Comparison of ENCODE assay signal across 7 mouse cellular contexts in genomic region chr17:27684886-27685549, GRCm38 (mm10). TPM values are rescaled to one million over a fixed set of nuclear protein-coding genes. Genes with fewer than 3 reads are reported as not detected.
DNase-seq lines count a peak whose midpoint lies in the region; ATAC-seq and TF ChIP-seq lines count a peak whose summit lies in the region.

No protein-coding gene starts in this region.

- peak; percentile 75 for DNase-seq in ES-CJ7 (ENCODE audit: low read depth, low spot score)
- peak; percentile 63 for DNase-seq in adrenal gland, postnatal 25 days
- peak; percentile 94 for DNase-seq in hindbrain, postnatal 0 days (ENCODE audit: low spot score)
- peak; percentile 87 to 89 for DNase-seq in left cerebral cortex, adult 18-20 months (ENCODE audit: low spot score in 2 of 2)
- DNase-seq in lung, postnatal 36 days, result peak; percentile 10
- peak; percentile 90 for DNase-seq in right cerebral cortex, postnatal 14 days

- peak overlapping the region; percentile 83 for H3K4me2 ChIP-seq in hindbrain, postnatal 0 days (ENCODE audit: low read depth, low read length)

- TF ChIP-seq CTCF in embryonic fibroblast, embryonic 13.5 days (IDR thresholded peaks at IDR 0.05; ENCODE audit: borderline replicate concordance, insufficient read depth, low read length), result peak; percentile 73; the same call in 1 of the 2 replicates
- peak; percentile 73 for TF ChIP-seq CTCF in hindbrain, postnatal 0 days (IDR thresholded peaks at IDR 0.05; ENCODE audit: low read depth)

- no peak overlapping the region for H3K27ac ChIP-seq in embryonic fibroblast, embryonic 13.5 days (ENCODE audit: insufficient read depth, low read length)
- peak overlapping the region; percentile 67 for H3K27ac ChIP-seq in hindbrain, postnatal 0 days

- peak overlapping the region; percentile 68 for H3K9ac ChIP-seq in hindbrain, postnatal 0 days (replicated peaks; ENCODE audit: low read length)

- no peaks in the 10 kb centered on the region for H3K27me3 ChIP-seq in hindbrain, postnatal 0 days (ENCODE audit: insufficient read depth, low read length)

- no peak overlapping the region for H3K4me3 ChIP-seq in embryonic fibroblast, embryonic 13.5 days (ENCODE audit: insufficient read depth, low read length)
- H3K4me3 ChIP-seq in hindbrain, postnatal 0 days (ENCODE audit: low read length), result peak overlapping the region; percentile 53

- peak; percentile 80 for ATAC-seq in hindbrain, postnatal 0 days

- no peaks in the 10 kb centered on the region for H3K9me3 ChIP-seq in hindbrain, postnatal 0 days (ENCODE audit: low read length)

- WGBS in hindbrain, postnatal 0 days, result under 1% methylated on average over 39 of the region's 53 CpGs

- no peaks in the 10 kb centered on the region for H3K4me1 ChIP-seq in embryonic fibroblast, embryonic 13.5 days (ENCODE audit: control insufficient read depth, insufficient read depth, low read length)
- H3K4me1 ChIP-seq in hindbrain, postnatal 0 days (ENCODE audit: insufficient read depth, low read length), result peaks cover 10% of the 10 kb centered on the region

- no peak for TF ChIP-seq POLR2A in embryonic fibroblast, embryonic 13.5 days (IDR thresholded peaks at IDR 0.05; ENCODE audit: low read depth, low read length)

- no peaks in the 10 kb centered on the region for H3K36me3 ChIP-seq in hindbrain, postnatal 0 days (ENCODE audit: insufficient read depth, low read length)

RNA-seq across cellular contexts. Expression of gene Pacsin1, which starts 29.7 kb away (rescaled TPM):
- 3.9 TPM in 2 replicates for total RNA-seq in adrenal gland, postnatal 25 days (2021)
- polyA plus RNA-seq in embryonic fibroblast, embryonic 13.5 days (2011; ENCODE audit: insufficient read length, low read depth, missing spikeins), result not detected in 2 replicates
- total RNA-seq in hindbrain, postnatal 0 days (2014; rRNA removed), result 38.3 and 62.9 TPM in 2 replicates
- polyA plus RNA-seq in hindbrain, postnatal 0 days (2015; fragmentation: Nextera tagmentation; extraction: Ambion mirVana), result 80.0 and 85.1 TPM in 2 replicates
- total RNA-seq in left cerebral cortex, adult 18-20 months (2021), result 100 to 1,000 TPM; 429 to 433 TPM

RNA-seq across cellular contexts. Expression of gene Spdef, which starts 43.7 kb away (rescaled TPM):
- not detected in 2 replicates for total RNA-seq in adrenal gland, postnatal 25 days (2021)
- polyA plus RNA-seq in embryonic fibroblast, embryonic 13.5 days (2011; ENCODE audit: insufficient read length, low read depth, missing spikeins), result not detected in 2 replicates
- total RNA-seq in hindbrain, postnatal 0 days (2014; rRNA removed), result 2.1 TPM in 2 replicates
- 1.7 and 1.8 TPM in 2 replicates for polyA plus RNA-seq in hindbrain, postnatal 0 days (2015; fragmentation: Nextera tagmentation; extraction: Ambion mirVana)
- total RNA-seq in left cerebral cortex, adult 18-20 months (2021), result under 1 TPM; 0.23 to 0.49 TPM

RNA-seq across cellular contexts. Expression of gene Rps10, which starts 48.5 kb away (rescaled TPM):
- 894 and 1,002 TPM in 2 replicates for total RNA-seq in adrenal gland, postnatal 25 days (2021)
- 1,827 and 1,973 TPM in 2 replicates for polyA plus RNA-seq in embryonic fibroblast, embryonic 13.5 days (2011; ENCODE audit: insufficient read length, low read depth, missing spikeins)
- total RNA-seq in hindbrain, postnatal 0 days (2014; rRNA removed), result 1,174 and 1,303 TPM in 2 replicates
- polyA plus RNA-seq in hindbrain, postnatal 0 days (2015; fragmentation: Nextera tagmentation; extraction: Ambion mirVana), result 497 and 519 TPM in 2 replicates
- total RNA-seq in left cerebral cortex, adult 18-20 months (2021), result 100 to 1,000 TPM; 498 to 500 TPM

RNA-seq across cellular contexts. Expression of gene RPS10-NUDT3, which starts 50.0 kb away (rescaled TPM):
- not detected in 2 replicates for total RNA-seq in adrenal gland, postnatal 25 days (2021)
- 2.9 TPM in 1 of 2 replicates, not detected in the other for polyA plus RNA-seq in embryonic fibroblast, embryonic 13.5 days (2011; ENCODE audit: insufficient read length, low read depth, missing spikeins)
- not detected in 2 replicates for total RNA-seq in hindbrain, postnatal 0 days (2014; rRNA removed)
- not detected in 2 replicates for polyA plus RNA-seq in hindbrain, postnatal 0 days (2015; fragmentation: Nextera tagmentation; extraction: Ambion mirVana)
- total RNA-seq in left cerebral cortex, adult 18-20 months (2021), result not detected

Comparison
In these comparisons a context has a peak if more than half of its experiments do, and no peak if none do; other contexts are left out.
1. DNase-seq: peak in every context shown above with its lines; median percentile 94 in hindbrain, postnatal 0 days; 90 in right cerebral cortex, postnatal 14 days; 88 in left cerebral cortex, adult 18-20 months; 75 in ES-CJ7; 63 in adrenal gland, postnatal 25 days; 10 in lung, postnatal 36 days.